Comparison of ENCODE assay signal across 1 mouse cellular context in the genomic region with DNA sequence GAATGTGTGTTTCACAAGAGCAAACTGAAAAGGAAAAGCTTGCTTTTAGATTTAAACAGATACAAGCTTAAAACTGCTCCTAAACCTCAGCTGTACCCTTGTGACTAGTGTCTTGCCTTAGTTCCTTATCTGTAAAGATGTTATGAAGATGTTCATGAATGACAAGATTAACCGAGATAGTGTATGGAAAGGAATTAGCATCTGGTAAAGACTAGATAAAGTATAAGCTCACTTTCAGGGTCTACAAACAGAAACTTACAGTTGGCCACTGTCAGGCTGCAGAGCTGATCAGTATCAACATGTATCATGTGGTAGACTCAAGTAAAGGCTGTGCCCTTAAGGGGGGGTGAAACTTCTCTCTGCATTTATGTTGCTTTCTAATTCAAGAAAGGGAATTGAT.
A peak's percentile ranks its signal among the peaks of the same experiment; 100 is the strongest.
TF ChIP-seq lines count a peak whose summit lies in the region.

No protein-coding gene starts in this region.

TF ChIP-seq in MEL, 35 proteins besides CTCF, POLR2A, EP300 and RAD21 (continued from another document):
- TF ChIP-seq SMC3 (IDR thresholded peaks at IDR 0.05; ENCODE audit: low read depth, low read length) (no peak), MAFK (IDR thresholded peaks at IDR 0.05; ENCODE audit: borderline replicate concordance, low read depth, low read length) (no peak), TAL1 (IDR thresholded peaks at IDR 0.05; ENCODE audit: low read length) (no peak), CHD1 (IDR thresholded peaks at IDR 0.05; ENCODE audit: low read depth, low read length) (no peak), UBTF (IDR thresholded peaks at IDR 0.05; ENCODE audit: borderline replicate concordance, insufficient read depth, low read depth, low read length) (no peak), GATA1 (IDR thresholded peaks at IDR 0.05; ENCODE audit: low read depth, low read length) (peak; percentile 66), POLR2AphosphoS2 (IDR thresholded peaks at IDR 0.05; ENCODE audit: low read length) (no peak), USF1 (IDR thresholded peaks at IDR 0.05; ENCODE audit: low read depth, low read length) (peak; percentile 58; the same call in 1 of the 2 replicates), GABPA (IDR thresholded peaks at IDR 0.05; ENCODE audit: low read depth, low read length) (no peak), TBP (IDR thresholded peaks at IDR 0.05; ENCODE audit: low read depth, low read length) (no peak), SIN3A (IDR thresholded peaks at IDR 0.05; ENCODE audit: low read length) (0 out of 2 replicates have a peak, but pooled peaks have one; percentile 23), CHD2 (IDR thresholded peaks at IDR 0.05; ENCODE audit: low read length) (no peak), E2F4 (IDR thresholded peaks at IDR 0.05; ENCODE audit: borderline replicate concordance, low read depth, low read length) (no peak), MYB (IDR thresholded peaks at IDR 0.05; ENCODE audit: low read depth, low read length) (no peak), ZNF384 (IDR thresholded peaks at IDR 0.05; ENCODE audit: low read depth, low read length) (no peak), TCF12 (IDR thresholded peaks at IDR 0.05; ENCODE audit: low read depth, low read length) (peak; percentile 83), MXI1 (IDR thresholded peaks at IDR 0.05; ENCODE audit: low read depth, low read length) (no peak), ETS1 (IDR thresholded peaks at IDR 0.05; ENCODE audit: low read depth, low read length) (peak; percentile 62), ELF1 (IDR thresholded peaks at IDR 0.05; ENCODE audit: low read depth, low read length) (no peak), MEF2A (IDR thresholded peaks at IDR 0.05; ENCODE audit: extremely low read depth, insufficient replicate concordance, low read depth, low read length, poor library complexity, severe bottlenecking) (no peak), BHLHE40 (IDR thresholded peaks at IDR 0.05; ENCODE audit: borderline replicate concordance, low read depth, low read length) (peak; percentile 34; the same call in 1 of the 2 replicates), POLR2AphosphoS5 (IDR thresholded peaks at IDR 0.05; ENCODE audit: borderline replicate concordance, low read depth, low read length) (no peak)
